Mouse (Mus musculus): ENCODE results near the gene Olfr191. TPM values are rescaled to one million over a fixed set of nuclear protein-coding genes. Genes with fewer than 3 reads are reported as not detected.
"Not testable (repeated sequence)": the region's sequence is repeated elsewhere in the genome, so short reads cannot be mapped to it uniquely, and the experiment has no call there.

Olfr191 gene
- not detected for polyA plus RNA-seq (2012; fragmentation: generic; extraction: Trizol)

DNA sequence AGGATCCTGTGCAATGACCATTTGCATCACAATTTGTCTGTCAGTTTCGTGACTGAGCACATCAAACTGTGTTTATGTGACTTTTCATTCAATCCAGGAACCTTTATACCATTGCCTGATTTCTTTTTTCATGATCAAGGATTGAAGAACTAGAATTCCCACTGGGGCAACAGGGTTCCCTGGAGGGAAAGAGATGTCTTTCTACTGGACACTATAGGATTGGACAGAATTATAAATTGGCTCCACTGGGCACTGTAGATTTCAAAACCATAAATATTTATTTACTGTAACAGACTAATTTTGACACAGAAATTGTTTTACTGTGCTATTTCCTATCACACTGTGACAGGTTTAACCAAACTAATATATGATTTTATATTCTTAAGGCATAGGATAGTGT, at the start of gene Olfr191:
Gene Olfr191, minus strand, starts transcription at position 101 of the 400 bp plus-strand sequence.
- H3K4me2 ChIP-seq (ENCODE audit: low read depth); H3K79me2 ChIP-seq (ENCODE audit: control insufficient read depth, insufficient read depth); H3ac ChIP-seq (ENCODE audit: control insufficient read depth, insufficient read length); H3K4me3 ChIP-seq; H3K36me3 ChIP-seq (ENCODE audit: control insufficient read depth, insufficient read depth); H3K27me3 ChIP-seq (ENCODE audit: control insufficient read depth, insufficient read depth, insufficient read length): not testable (repeated sequence)

DNA sequence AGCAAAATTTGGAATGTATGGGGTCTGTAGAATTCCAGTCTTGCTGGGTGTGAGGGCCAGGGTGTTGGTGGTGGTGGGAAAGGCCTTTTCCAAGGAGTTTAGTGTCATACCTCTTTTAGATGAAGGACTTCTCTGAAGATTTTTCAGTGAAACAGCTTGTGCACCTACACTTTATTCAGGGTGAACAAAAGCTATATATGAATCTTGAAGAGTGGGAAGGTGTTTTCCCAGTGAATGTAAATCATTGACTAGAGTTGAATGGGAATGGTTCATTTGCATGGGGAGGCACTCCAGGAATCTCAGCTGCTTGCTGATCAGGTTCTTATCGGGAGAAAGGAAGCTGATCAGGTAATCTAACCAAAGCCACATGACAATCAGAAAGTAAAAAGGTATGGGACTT, 41.1 kb upstream of the Olfr191 start:
- Histone ChIP-seq H3K4me3 (no peak overlapping the region), H3ac (ENCODE audit: control insufficient read depth, insufficient read length) (no peak overlapping the region)
- TF ChIP-seq CEBPB (IDR thresholded peaks at IDR 0.05; ENCODE audit: insufficient read depth, poor library complexity, severe bottlenecking) (no peak), POLR2AphosphoS2 (IDR thresholded peaks at IDR 0.05; ENCODE audit: insufficient read length, low read depth) (no peak), REST (IDR thresholded peaks at IDR 0.05; ENCODE audit: insufficient read depth, insufficient read length) (no peak), TCF3 (IDR thresholded peaks at IDR 0.05; ENCODE audit: insufficient read length, low read depth) (no peak)

DNA sequence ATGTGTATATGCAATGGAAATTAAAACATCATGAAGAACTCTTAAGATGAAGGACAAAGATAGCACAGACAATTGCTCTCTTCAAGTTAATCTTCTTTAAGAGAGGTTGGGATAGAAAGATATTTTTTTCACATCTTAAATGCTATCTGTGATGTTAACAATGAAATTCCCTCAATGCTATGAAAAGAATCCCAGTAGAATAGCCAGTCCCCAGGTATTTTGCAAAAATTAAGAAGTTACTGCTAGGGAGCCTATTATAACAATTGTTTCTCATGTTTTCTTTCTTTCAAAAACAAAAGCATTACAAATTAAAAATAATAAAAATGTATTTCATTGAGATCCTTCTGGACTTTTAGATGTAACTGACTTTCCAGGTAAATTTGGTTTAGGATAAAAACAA, 31.3 kb upstream of the Olfr191 start, which contains the start of gene Olfr194:
Gene Olfr194, minus strand, starts transcription at position 101 of the 400 bp plus-strand sequence.
- TF ChIP-seq MAX (IDR thresholded peaks at IDR 0.05; ENCODE audit: low read depth) (no peak), TCF12 (IDR thresholded peaks at IDR 0.05; ENCODE audit: insufficient read depth, poor library complexity, severe bottlenecking) (no peak), E2F4 (IDR thresholded peaks at IDR 0.05; ENCODE audit: insufficient read depth) (no peak), SRF (IDR thresholded peaks at IDR 0.05; ENCODE audit: control insufficient read depth, insufficient read length, low read depth) (no peak), USF1 (IDR thresholded peaks at IDR 0.05; ENCODE audit: low read depth) (no peak), MYOG (IDR thresholded peaks at IDR 0.05; ENCODE audit: control insufficient read depth in 1 of 3, insufficient read depth in 1 of 3, insufficient read length in 2 of 3, low read depth in 2 of 3) (no peak), POLR2AphosphoS2 (IDR thresholded peaks at IDR 0.05; ENCODE audit: insufficient read length, low read depth) (no peak)
- no peak within 1 kb of the TSS for H3K4me3 ChIP-seq
- no peaks in the 10 kb centered on the region for H3K27me3 ChIP-seq (ENCODE audit: control insufficient read depth, insufficient read depth, insufficient read length)
- H3K36me3 ChIP-seq (ENCODE audit: control insufficient read depth, insufficient read depth), result no peaks in the 10 kb centered on the region
- H3K4me2 ChIP-seq (ENCODE audit: low read depth), result no peak within 1 kb of the TSS
- H3ac ChIP-seq (ENCODE audit: control insufficient read depth, insufficient read length), result no peak within 1 kb of the TSS
- H3K79me2 ChIP-seq (ENCODE audit: control insufficient read depth, insufficient read depth), result no peaks in the 10 kb centered on the region

More for the DNA sequence above, 41.1 kb upstream of the Olfr191 start:
- Histone ChIP-seq H3K27me3 (ENCODE audit: control insufficient read depth, insufficient read depth, insufficient read length) (no peaks in the 10 kb centered on the region), H3K36me3 (ENCODE audit: control insufficient read depth, insufficient read depth) (no peaks in the 10 kb centered on the region), H3K4me2 (ENCODE audit: low read depth) (no peak overlapping the region), H3K79me2 (ENCODE audit: control insufficient read depth, insufficient read depth) (no peaks in the 10 kb centered on the region)

DNA sequence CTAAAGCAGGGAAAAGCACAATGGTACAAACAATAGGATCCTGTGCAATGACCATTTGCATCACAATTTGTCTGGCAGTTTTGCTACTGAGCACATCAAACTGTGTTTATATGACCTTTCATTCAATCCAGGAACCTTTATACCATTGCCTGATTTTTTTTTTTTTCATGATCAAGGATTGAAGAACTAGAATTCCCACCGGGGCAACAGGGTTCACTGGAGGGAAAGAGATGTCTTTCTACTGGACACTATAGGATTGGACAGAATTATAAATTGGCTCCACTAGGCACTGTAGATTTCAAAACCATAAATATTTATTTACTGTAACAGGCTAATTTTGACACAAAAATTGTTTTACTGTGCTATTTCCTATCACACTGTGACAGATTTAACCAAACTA, 22.2 kb upstream of the Olfr191 start, which contains the start of gene Olfr193:
Gene Olfr193, minus strand, starts transcription at position 101 of the 400 bp plus-strand sequence.
- no peak within 1 kb of the TSS for H3ac ChIP-seq (ENCODE audit: control insufficient read depth, insufficient read length)

DNA sequence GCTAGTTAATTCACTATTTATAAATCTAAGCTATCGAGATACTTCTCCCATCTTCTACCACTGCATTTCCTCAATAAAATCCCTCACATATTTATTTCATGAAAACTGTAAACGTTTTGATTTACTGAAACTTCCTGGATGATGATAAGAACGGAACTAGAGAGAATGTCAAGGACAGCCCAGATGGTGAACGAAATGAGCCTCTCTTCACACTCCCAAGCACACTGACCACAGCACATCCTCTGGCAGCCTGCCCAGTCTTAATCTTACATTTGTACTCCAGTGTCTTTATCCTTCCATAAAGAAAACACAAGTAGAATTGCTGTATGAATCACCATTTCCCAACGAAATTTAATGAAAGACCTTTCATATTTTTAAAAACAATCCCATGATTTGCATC, 18.9 kb upstream of the Olfr191 start:
- not testable (repeated sequence) for H3K36me3 ChIP-seq (ENCODE audit: control insufficient read depth, insufficient read depth); H3K4me3 ChIP-seq; H3K4me2 ChIP-seq (ENCODE audit: low read depth); H3K79me2 ChIP-seq (ENCODE audit: control insufficient read depth, insufficient read depth); H3K27me3 ChIP-seq (ENCODE audit: control insufficient read depth, insufficient read depth, insufficient read length); H3ac ChIP-seq (ENCODE audit: control insufficient read depth, insufficient read length)

More for the DNA sequence above, 22.2 kb upstream of the Olfr191 start, which contains the start of gene Olfr193:
- Histone ChIP-seq H3K79me2 (ENCODE audit: control insufficient read depth, insufficient read depth) (no peaks in the 10 kb centered on the region), H3K4me2 (ENCODE audit: low read depth) (no peak within 1 kb of the TSS), H3K4me3 (no peak within 1 kb of the TSS), H3K36me3 (ENCODE audit: control insufficient read depth, insufficient read depth) (no peaks in the 10 kb centered on the region), H3K27me3 (ENCODE audit: control insufficient read depth, insufficient read depth, insufficient read length) (no peaks in the 10 kb centered on the region)
- no peak for TF ChIP-seq POLR2A (IDR thresholded peaks at IDR 0.05; ENCODE audit: insufficient read length, low read depth)
- TF ChIP-seq POLR2AphosphoS2 (IDR thresholded peaks at IDR 0.05; ENCODE audit: insufficient read length, low read depth), result no peak
- TF ChIP-seq USF1 (IDR thresholded peaks at IDR 0.05; ENCODE audit: low read depth), result no peak
- no peak for TF ChIP-seq E2F4 (IDR thresholded peaks at IDR 0.05; ENCODE audit: insufficient read depth)
- TF ChIP-seq TCF12 (IDR thresholded peaks at IDR 0.05; ENCODE audit: insufficient read depth, poor library complexity, severe bottlenecking), result no peak
- no peak for TF ChIP-seq TCF3 (IDR thresholded peaks at IDR 0.05; ENCODE audit: insufficient read length, low read depth)
- TF ChIP-seq SRF (IDR thresholded peaks at IDR 0.05; ENCODE audit: control insufficient read depth, insufficient read length, low read depth), result no peak
- no peak for TF ChIP-seq REST (IDR thresholded peaks at IDR 0.05; ENCODE audit: insufficient read depth, insufficient read length)
- TF ChIP-seq CEBPB (IDR thresholded peaks at IDR 0.05; ENCODE audit: insufficient read depth, poor library complexity, severe bottlenecking), result no peak
- no peak for TF ChIP-seq MAX (IDR thresholded peaks at IDR 0.05; ENCODE audit: low read depth)
- TF ChIP-seq MYOG (IDR thresholded peaks at IDR 0.05; ENCODE audit: control insufficient read depth in 1 of 3, insufficient read depth in 1 of 3, insufficient read length in 2 of 3, low read depth in 2 of 3), result no peak
- no peak for TF ChIP-seq MYOD1 (IDR thresholded peaks at IDR 0.05; ENCODE audit: control insufficient read depth in 1 of 3, insufficient read length in 2 of 3, low read depth in 2 of 3)

DNA sequence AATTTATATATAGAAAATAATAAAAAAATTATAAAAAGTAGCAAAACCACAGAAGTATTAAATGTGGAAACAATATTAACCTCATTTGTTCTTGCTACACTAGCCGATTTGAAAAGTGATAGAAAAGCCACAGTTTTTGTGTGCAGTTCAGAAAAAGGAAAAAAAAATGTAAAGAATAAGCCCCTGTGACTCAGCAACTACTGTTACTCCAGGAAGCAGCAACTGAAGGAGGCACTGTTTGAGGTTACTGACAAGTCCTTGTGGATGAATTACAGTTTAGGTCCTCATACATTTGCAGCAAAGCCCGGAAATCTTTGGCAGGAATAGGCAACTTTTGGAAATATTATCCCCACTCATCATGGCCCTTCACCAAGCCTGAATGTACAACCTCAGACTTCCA, 15.7 kb upstream of the Olfr191 start:
- H3K79me2 ChIP-seq (ENCODE audit: control insufficient read depth, insufficient read depth), result no peaks in the 10 kb centered on the region
- no peak overlapping the region for H3K4me2 ChIP-seq (ENCODE audit: low read depth)
- TF ChIP-seq MYOG (IDR thresholded peaks at IDR 0.05; ENCODE audit: control insufficient read depth in 1 of 3, insufficient read depth in 1 of 3, insufficient read length in 2 of 3, low read depth in 2 of 3) (no peak), POLR2A (IDR thresholded peaks at IDR 0.05; ENCODE audit: insufficient read length, low read depth) (no peak), E2F4 (IDR thresholded peaks at IDR 0.05; ENCODE audit: insufficient read depth) (no peak)
- no peak overlapping the region for H3ac ChIP-seq (ENCODE audit: control insufficient read depth, insufficient read length)
- no peaks in the 10 kb centered on the region for H3K36me3 ChIP-seq (ENCODE audit: control insufficient read depth, insufficient read depth)
- H3K4me3 ChIP-seq, result no peak overlapping the region
- H3K27me3 ChIP-seq (ENCODE audit: control insufficient read depth, insufficient read depth, insufficient read length), result no peaks in the 10 kb centered on the region

DNA sequence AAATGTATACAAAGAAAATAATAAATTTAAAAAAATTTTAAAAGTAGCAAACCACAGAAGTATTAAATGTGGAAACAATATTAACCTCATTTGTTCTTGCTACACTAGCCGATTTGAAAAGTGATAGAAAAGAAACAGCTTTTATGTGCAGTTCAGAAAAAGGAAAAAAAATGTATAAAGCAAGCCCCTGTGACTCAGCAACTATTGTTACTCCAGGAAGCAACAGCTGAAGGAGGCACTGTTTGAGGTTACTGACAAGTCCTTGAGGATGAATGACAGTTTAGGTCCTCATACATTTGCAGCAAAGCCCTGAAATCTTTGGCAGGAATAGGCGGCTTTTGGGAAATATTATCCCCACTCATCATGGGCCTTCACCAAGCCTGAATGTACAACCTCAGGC, 8.5 kb downstream of the Olfr191 start:
- H3K4me3 ChIP-seq; H3K79me2 ChIP-seq (ENCODE audit: control insufficient read depth, insufficient read depth); H3ac ChIP-seq (ENCODE audit: control insufficient read depth, insufficient read length); H3K36me3 ChIP-seq (ENCODE audit: control insufficient read depth, insufficient read depth); H3K4me2 ChIP-seq (ENCODE audit: low read depth); H3K27me3 ChIP-seq (ENCODE audit: control insufficient read depth, insufficient read depth, insufficient read length): not testable (repeated sequence)
